Mouse (Mus musculus): ENCODE data around the gene Crb3.

DNA sequence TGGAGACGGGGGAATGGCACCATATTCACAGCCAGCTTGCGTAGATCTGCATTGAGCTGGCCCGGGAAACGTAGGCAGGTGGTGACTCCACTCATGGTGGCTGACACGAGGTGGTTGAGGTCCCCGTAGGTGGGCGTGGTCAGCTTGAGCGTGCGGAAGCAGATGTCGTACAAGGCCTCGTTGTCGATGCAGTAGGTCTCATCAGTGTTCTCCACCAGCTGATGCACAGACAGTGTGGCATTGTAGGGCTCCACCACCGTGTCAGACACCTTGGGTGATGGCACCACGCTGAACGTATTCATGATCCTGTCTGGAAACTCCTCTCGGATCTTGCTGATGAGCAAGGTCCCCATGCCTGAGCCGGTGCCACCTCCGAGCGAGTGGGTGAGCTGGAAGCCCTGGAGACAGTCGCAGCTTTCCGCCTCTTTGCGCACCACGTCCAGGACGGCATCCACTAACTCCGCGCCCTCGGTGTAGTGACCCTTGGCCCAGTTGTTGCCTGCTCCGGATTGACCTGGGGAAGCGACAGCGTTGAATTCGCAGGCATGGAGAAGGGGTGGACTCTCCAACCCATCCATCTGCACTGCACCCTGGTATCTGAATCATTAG is 22.4 kb downstream of the Crb3 start:
- TF ChIP-seq POLR2A (IDR thresholded peaks at IDR 0.05; ENCODE audit: low read depth, low read length) (no peak), CTCF (IDR thresholded peaks at IDR 0.05; ENCODE audit: extremely low read depth, insufficient read length, insufficient replicate concordance, low read depth, low read length) (no peak)

Measured in small intestine, adult 2 months (tissue).